Mouse (Mus musculus): ENCODE measurements around the gene Gm20518.

- TF ChIP-seq CTCF (IDR thresholded peaks at IDR 0.05; ENCODE audit: extremely low read depth, insufficient read length, insufficient replicate concordance, low read depth, low read length) (no peak), POLR2A (IDR thresholded peaks at IDR 0.05; ENCODE audit: low read depth, low read length) (no peak)
Observed at GRCm38 (mm10) chr16:17812120-17812519, 79.4 kb downstream of the Gm20518 start.
